Mouse (Mus musculus): Measurements from ENCODE around the gene Zfp174. TPM values are rescaled to one million over a fixed set of nuclear protein-coding genes. Genes with fewer than 3 reads are reported as not detected.
"Not testable (repeated sequence)": the region's sequence is repeated elsewhere in the genome, so short reads cannot be mapped to it uniquely, and the experiment has no call there.

Zfp174 gene
- polyA plus RNA-seq, 1 experiment from 2014 or later: 0.93 TPM

DNA sequence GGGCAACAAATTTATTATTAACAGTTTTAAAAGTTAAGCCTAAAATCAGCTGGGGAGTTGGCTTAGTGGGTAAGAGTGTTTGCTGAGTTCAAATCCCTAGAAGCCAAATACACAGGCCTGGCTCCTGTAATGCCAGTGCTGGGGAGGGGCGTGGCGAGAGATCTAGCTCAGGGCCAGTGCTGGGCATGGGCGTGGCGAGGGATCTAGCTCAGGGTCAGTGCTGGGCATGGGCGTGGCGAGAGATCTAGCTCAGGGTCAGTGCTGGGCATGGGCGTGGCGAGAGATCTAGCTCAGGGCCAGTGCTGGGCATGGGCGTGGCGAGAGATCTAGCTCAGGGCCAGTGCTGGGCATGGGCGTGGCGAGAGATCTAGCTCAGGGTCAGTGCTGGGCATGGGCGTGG is 4.2 kb downstream of the Zfp174 start:
- not testable (repeated sequence) for H3K27ac ChIP-seq; H3K27me3 ChIP-seq (ENCODE audit: poor library complexity, severe bottlenecking); H3K9me3 ChIP-seq; H3K36me3 ChIP-seq (replicated peaks); DNase-seq (ENCODE audit: extremely low spot score, low spot score); H3K4me3 ChIP-seq
- H3K4me1 ChIP-seq: peaks cover 19% of the 10 kb centered on the region; the same call in 1 of the 2 replicates
- WGBS: 86% methylated on average over 13 of the region's 13 CpGs

DNA sequence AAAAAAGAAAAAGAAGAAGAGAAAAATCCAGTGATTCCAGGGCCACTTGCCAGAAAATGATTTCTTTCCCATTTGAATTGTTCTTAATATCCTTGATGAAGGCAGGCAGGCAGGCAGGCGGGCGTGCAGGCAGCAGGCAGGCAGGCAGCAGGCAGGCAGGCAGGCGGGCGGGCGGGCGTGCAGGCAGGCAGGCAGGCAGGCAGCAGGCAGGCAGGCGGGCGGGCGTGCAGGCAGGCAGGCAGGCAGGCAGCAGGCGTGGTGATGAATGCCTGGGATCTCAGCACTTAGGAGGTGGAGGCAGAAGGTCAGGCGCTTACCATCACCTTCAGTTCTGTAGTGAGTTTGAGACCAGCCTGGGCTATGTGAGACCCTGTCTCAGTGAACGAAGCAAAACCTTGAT is 5.5 kb downstream of the Zfp174 start:
- Histone ChIP-seq H3K27ac (no peak overlapping the region), H3K4me1 (peaks cover 12% of the 10 kb centered on the region; the same call in 1 of the 2 replicates), H3K4me3 (no peak overlapping the region), H3K9me3 (no peaks in the 10 kb centered on the region; the same call in 1 of the 2 replicates), H3K36me3 (replicated peaks) (no peaks in the 10 kb centered on the region), H3K27me3 (ENCODE audit: poor library complexity, severe bottlenecking) (no peaks in the 10 kb centered on the region)
- 41% methylated on average over 12 of the region's 12 CpGs for WGBS
- no peak for DNase-seq (ENCODE audit: extremely low spot score, low spot score)

DNA sequence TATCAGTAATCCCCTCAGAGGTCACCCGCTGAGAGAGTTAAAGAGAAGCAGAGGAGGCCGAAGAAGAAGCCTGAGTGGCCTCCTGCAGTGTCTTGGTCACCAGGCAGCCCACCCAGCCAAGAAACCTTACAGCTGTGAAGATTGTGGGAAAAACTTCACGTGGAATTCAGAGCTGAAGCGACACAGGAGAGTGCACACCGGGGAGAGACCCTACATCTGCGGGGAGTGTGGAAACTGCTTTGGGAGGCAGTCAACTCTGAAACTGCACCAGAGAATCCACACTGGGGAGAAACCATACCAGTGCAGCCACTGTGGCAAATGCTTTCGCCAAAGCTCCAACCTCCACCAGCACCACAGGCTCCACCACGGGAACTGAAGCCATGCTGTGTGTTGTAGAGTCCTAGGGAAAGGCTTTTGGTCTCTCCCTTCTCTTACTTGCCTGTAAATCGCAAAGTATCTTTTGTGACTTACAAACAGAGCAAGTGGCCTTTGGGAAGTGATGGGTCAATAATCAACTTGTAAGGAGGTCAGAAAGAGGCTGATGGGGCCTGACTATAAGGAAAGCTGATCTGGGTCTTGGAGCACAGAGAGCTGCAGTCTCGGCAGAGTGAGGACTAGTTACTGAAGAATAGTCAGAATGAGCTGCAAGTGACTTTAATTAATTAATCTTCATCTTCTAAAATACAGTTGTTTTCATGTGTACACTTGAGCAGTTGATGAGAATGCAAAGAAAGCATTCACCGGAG is 7.5 kb downstream of the Zfp174 start:
- H3K9me3 ChIP-seq: no peaks in the 10 kb centered on the region; the same call in 1 of the 2 replicates
- 58% methylated on average over 11 of the region's 11 CpGs for WGBS
- H3K4me3 ChIP-seq: no peak overlapping the region
- 0 out of 2 replicates have a peak, but pooled peaks cover 8% of the 10 kb centered on the region for H3K4me1 ChIP-seq
- H3K36me3 ChIP-seq (replicated peaks): no peaks in the 10 kb centered on the region
- no peak for DNase-seq (ENCODE audit: extremely low spot score, low spot score)
- H3K27me3 ChIP-seq (ENCODE audit: poor library complexity, severe bottlenecking): no peaks in the 10 kb centered on the region
- no peak overlapping the region for H3K27ac ChIP-seq

- H3K4me3 ChIP-seq: no peak overlapping the region
- H3K36me3 ChIP-seq (replicated peaks): peaks cover 4% of the 10 kb centered on the region
- DNase-seq (ENCODE audit: extremely low spot score, low spot score): no peak
- no peaks in the 10 kb centered on the region for H3K9me3 ChIP-seq
- H3K4me1 ChIP-seq: 0 out of 2 replicates have a peak, but pooled peaks cover 8% of the 10 kb centered on the region
- 87% methylated on average over 1 of the region's 1 CpGs for WGBS
- H3K27me3 ChIP-seq (ENCODE audit: poor library complexity, severe bottlenecking): no peaks in the 10 kb centered on the region
- no peak overlapping the region for H3K27ac ChIP-seq
Measured at GRCm38 (mm10) chr16:3855776-3856175, 8.7 kb downstream of the Zfp174 start.

GRCm38 (mm10) chr16:3859254-3859653 is 12.2 kb downstream of the Zfp174 start:
- 88% methylated on average over 4 of the region's 4 CpGs for WGBS
- Histone ChIP-seq H3K27ac (no peak overlapping the region), H3K4me3 (no peak overlapping the region), H3K9me3 (no peaks in the 10 kb centered on the region), H3K4me1 (0 out of 2 replicates have a peak, but pooled peaks cover 2% of the 10 kb centered on the region), H3K27me3 (ENCODE audit: poor library complexity, severe bottlenecking) (no peaks in the 10 kb centered on the region), H3K36me3 (replicated peaks) (peaks cover 28% of the 10 kb centered on the region)
- no peak for DNase-seq (ENCODE audit: extremely low spot score, low spot score)

DNA sequence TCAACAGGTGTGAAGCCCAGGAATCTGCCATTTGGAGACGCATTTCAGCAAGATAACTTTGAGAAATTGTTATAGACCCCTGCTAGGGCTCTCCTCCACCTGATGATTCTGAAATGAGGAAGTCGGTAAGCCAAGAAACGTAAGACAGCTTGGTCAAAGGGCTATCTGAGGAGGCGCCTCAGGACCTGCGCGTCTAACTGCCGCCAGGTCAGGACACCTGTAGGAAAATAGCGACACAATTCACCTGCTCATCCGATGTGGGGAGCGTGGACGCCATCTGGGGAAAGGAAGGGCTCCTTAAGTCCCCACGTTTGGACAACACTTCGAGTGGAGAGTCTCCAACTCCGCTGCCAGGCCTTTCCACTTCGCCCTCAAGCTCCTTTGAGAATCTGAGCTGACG is 24.7 kb downstream of the Zfp174 start:
- Histone ChIP-seq H3K4me3 (peak overlapping the region; percentile 63), H3K36me3 (replicated peaks) (peaks cover 23% of the 10 kb centered on the region), H3K9me3 (no peaks in the 10 kb centered on the region), H3K4me1 (peaks cover 19% of the 10 kb centered on the region), H3K27me3 (ENCODE audit: poor library complexity, severe bottlenecking) (no peaks in the 10 kb centered on the region), H3K27ac (peak overlapping the region; percentile 84)
- under 1% methylated on average over 16 of the region's 16 CpGs for WGBS
- DNase-seq (ENCODE audit: extremely low spot score, low spot score): no peak

DNA sequence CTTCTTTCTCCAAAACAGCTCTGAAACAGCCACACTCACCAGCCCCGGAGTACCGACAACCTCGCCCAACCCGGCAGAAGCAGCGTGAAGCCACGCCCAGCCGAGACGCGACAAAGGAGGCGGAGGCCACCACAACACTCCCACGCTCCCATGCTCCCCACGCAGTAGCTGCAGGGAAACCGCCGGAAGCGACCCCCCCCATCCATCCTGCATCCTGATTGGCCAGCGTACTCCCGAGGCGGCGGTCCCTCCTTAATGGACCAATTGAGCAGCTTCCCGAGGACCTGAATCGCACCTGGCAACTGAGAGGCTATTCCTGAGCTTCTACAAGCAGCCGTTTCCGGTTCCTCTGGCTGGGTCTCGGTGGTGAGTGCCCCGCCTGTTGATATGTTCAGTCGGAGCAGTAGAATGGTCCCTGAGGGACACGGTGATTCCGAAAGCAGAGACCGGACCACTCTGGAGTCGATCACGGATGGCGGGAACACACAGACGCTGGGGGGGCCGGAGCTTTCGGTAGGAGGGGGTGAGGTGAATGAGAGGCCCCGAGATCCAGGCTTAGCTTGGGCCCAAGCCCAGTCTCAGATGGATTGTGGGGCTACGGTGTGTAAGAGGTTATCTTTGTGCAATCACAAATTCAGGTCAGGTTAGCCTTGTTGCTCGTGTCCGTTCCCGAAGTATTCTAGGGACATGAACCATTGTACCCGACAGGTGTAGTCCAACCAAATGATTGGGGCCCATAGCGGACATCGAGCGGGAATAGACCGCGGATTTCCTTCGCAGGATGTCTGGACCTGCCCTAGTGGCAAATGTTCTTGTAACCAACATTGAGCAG is 25.4 kb downstream of the Zfp174 start, which contains the start of gene Naa60:
Gene Naa60 (plus strand): TSS at position 160 of the 832 bp plus-strand sequence.
- Histone ChIP-seq H3K4me1 (peaks cover 19% of the 10 kb centered on the region), H3K27me3 (ENCODE audit: poor library complexity, severe bottlenecking) (no peaks in the 10 kb centered on the region), H3K36me3 (replicated peaks) (peaks cover 18% of the 10 kb centered on the region), H3K27ac (peak within 1 kb of the TSS; percentile 84), H3K9me3 (no peaks in the 10 kb centered on the region), H3K4me3 (peak within 1 kb of the TSS; percentile 63)
- WGBS: 5% methylated on average over 47 of the region's 47 CpGs
- DNase-seq (ENCODE audit: extremely low spot score, low spot score): peak; percentile 95

GRCm38 (mm10) chr16:3876346-3876745 is 29.3 kb downstream of the Zfp174 start:
- Histone ChIP-seq H3K4me3 (no peak overlapping the region), H3K27ac (no peak overlapping the region), H3K36me3 (replicated peaks) (peaks cover 25% of the 10 kb centered on the region), H3K4me1 (peaks cover 16% of the 10 kb centered on the region), H3K27me3 (ENCODE audit: poor library complexity, severe bottlenecking) (no peaks in the 10 kb centered on the region), H3K9me3 (no peaks in the 10 kb centered on the region)
- WGBS: 94% methylated on average over 4 of the region's 4 CpGs
- DNase-seq (ENCODE audit: extremely low spot score, low spot score): no peak

DNA sequence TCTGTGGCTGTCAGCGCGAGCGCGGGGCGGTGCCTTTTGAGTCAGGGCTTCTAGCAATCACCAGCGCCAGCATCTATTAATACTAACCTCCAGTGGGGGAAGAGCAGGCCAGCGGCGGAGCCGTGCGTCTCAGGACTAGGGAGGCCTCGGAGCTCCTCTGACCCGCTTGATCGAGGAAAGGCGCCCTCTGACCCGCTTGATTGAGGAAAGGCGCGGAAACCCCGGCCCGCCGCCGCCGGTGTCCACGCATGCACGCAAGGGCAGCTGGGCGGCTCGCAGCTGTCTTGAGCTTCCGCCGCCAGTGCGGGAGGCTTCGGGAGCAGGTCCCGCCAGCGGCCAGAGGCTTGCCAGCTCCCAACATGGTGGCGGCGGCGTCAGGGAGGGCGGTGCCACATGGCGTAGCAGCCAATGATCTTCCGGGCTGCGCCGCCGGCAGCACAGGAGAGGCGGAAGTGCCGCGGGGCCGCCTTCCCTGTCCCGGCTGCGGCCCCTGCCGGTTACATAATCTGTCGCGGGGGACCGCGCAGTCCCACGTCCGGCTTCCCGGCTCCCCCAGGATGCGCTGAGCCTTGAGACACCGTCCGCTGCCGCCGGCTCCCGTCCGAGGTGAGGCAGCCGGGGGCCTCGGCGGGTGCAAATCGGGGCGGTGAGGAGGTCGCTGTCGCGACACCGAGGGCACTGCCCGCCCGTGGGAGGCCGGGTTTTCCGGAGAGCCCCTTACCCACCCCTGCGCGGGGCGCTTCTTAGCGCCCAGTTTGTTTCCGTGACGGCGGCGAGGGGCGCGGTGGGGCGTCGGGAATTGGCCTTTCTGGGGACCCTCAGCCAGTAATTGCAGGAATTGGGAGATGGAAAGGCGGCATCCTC is 37.4 kb downstream of the Zfp174 start, which contains the start of the genes Zfp597 and Gm20695:
Gene Zfp597 (minus strand): TSS at position 361 of the 864 bp plus-strand sequence.
Gene Gm20695 (plus strand): TSS at position 448 of the 864 bp plus-strand sequence.
- H3K4me3 ChIP-seq: peak within 1 kb of the TSS; percentile 86
- H3K9me3 ChIP-seq: no peaks in the 10 kb centered on the region
- H3K27me3 ChIP-seq (ENCODE audit: poor library complexity, severe bottlenecking): no peaks in the 10 kb centered on the region
- H3K4me1 ChIP-seq: peaks cover 14% of the 10 kb centered on the region
- DNase-seq (ENCODE audit: extremely low spot score, low spot score): peak; percentile 93
- under 1% methylated on average over 83 of the region's 88 CpGs for WGBS
- H3K27ac ChIP-seq: peak within 1 kb of the TSS; percentile 94
- H3K36me3 ChIP-seq (replicated peaks): peaks cover 16% of the 10 kb centered on the region

- peak overlapping the region; percentile 94 for H3K27ac ChIP-seq
Measured at GRCm38 (mm10) chr16:3885065-3885670, 38.1 kb downstream of the Zfp174 start.

DNA sequence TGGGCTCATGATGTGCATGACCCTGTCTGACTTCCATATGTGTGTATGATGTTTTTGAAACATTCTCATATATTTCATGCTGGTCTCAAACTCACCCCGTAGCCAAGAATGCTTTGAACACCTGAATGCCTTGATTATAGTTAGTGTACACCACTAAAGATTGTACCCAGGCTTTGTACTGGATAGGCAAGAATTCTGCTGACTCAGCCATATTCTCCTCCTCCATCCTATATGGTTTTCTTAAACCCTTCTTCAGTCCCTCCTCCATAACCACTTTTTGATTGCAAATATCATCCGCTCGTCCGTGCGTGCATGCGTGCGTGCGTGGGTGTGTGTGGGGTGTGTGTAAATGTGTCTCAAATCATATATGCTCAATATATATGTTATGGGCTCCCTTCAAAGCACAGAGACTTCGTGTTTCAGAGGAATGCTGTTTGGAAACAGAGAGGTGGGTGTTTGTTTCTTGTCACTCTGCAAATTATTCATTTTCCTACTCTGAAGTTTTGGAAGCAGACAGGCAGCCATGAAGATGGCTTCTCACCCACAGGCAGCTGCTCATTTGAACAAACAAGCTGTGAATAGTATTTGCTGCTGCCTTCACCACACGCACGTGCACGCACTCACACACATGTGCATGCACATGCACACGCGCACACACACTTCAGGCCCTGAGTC is 44.7 kb downstream of the Zfp174 start:
- H3K27me3 ChIP-seq (ENCODE audit: poor library complexity, severe bottlenecking): no peaks in the 10 kb centered on the region
- DNase-seq (ENCODE audit: extremely low spot score, low spot score): no peak
- no peak overlapping the region for H3K27ac ChIP-seq
- no peak overlapping the region for H3K4me3 ChIP-seq
- H3K4me1 ChIP-seq: no peaks in the 10 kb centered on the region
- peaks cover 19% of the 10 kb centered on the region for H3K36me3 ChIP-seq (replicated peaks)
- no peaks in the 10 kb centered on the region for H3K9me3 ChIP-seq
- 96% methylated on average over 14 of the region's 14 CpGs for WGBS

More at GRCm38 (mm10) chr16:3885065-3885670, 38.1 kb downstream of the Zfp174 start:
- Histone ChIP-seq H3K4me3 (peak overlapping the region; percentile 86), H3K9me3 (no peaks in the 10 kb centered on the region), H3K4me1 (peaks cover 14% of the 10 kb centered on the region), H3K36me3 (replicated peaks) (peaks cover 13% of the 10 kb centered on the region), H3K27me3 (ENCODE audit: poor library complexity, severe bottlenecking) (no peaks in the 10 kb centered on the region)
- 5% methylated on average over 10 of the region's 10 CpGs for WGBS
- no peak for DNase-seq (ENCODE audit: extremely low spot score, low spot score)

All from forebrain, embryonic 10.5 days (tissue).